Mouse (Mus musculus) lung, postnatal 0 days (tissue): ENCODE data around the gene Kcnj5.

ENCODE experiments used
- CTCF ChIP-seq: IDR thresholded peaks from 2 replicates; pipeline ENCODE4 v1.5.1; 2016; ENCODE audit warnings: antibody characterized with exemption, mild to moderate bottlenecking
- EP300 ChIP-seq: IDR thresholded peaks from 2 replicates; pipeline ENCODE4 v1.6.1; 2016; ENCODE audit warnings: antibody characterized with exemption, mild to moderate bottlenecking, control low read depth

GRCm38 (mm10) chr9:32278052-32278451 lies 66.1 kb downstream of the Kcnj5 start:
- TF ChIP-seq CTCF = no peak
- no peak for TF ChIP-seq EP300
